Mouse (Mus musculus): Measurements from ENCODE around the gene Ablim2.

Gene Ablim2

DNA sequence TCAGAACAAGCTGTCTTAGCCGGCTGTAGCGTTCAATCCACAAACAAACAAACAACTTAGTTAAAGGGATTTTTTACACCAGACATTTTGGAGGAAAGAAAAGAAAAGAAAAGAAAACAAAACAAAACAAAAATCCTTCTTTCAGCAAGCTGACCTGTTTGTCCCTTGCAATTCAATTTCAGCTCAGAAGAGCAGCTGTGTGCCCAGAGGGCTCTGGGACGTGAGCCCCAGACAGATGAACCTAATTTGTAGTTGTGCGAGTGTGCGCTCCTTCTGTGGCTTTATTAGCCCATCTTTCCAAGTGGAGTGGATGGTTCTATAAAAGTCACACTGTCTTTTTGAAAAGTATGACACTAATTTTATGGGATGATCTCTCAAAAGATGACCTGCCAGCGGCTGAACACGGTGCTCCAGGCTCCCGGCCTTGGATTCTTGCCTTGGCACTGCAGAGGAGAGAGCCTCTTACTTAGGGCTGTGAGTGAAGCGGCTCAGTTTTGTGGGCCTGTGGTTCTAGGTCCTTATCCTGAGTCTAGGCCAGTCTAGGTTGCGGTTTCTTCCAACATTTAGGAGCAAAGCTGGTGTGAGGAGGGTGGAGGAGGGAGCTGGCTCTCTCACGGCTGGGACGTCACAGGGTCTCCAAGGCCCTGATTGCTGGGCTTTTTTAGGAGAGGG, 158.1 kb downstream of the Ablim2 start:
- DNase-seq (ENCODE audit: low read depth, low spot score) = no peak

DNA sequence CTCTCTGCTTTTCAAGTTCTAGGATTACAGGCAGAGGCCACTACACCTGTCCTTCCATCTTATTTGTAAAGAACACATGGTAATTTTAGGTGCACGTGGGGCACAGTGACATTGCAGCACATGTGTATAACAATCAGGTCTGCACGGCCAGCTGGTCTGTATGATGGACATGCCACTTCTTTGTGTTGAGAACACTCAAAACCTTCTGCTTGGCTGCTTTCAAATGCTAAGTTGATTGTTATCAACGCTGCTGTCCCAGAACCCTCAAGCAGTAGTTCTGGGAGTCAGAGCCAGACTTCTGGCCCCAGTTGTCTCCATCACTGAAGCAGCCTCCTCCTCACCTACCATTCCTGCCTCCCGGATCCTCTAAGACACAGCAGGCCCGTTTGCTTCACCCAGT, 159.0 kb downstream of the Ablim2 start:
- DNase-seq (ENCODE audit: low read depth, low spot score) = no peak

DNA sequence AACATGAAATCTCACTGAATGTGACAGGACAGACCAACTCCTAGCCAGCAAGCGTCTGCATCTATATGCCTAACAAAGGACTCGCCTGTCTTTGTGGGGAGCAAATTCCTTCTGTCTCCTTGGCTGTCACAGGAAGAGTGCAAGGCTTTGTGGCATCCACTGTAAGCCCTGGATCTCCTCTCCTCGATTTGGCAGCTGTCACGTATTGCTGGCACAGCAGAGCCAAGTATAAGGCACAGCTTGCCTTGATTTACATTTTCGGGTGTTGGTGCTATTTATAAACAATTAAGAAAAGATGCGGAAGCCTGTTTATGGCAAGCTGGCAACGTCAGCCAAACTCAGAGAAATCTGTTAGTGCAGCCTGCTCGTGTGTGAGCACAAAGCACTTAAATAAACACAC, 160.7 kb downstream of the Ablim2 start:
- no peak for DNase-seq (ENCODE audit: low read depth, low spot score)

DNA sequence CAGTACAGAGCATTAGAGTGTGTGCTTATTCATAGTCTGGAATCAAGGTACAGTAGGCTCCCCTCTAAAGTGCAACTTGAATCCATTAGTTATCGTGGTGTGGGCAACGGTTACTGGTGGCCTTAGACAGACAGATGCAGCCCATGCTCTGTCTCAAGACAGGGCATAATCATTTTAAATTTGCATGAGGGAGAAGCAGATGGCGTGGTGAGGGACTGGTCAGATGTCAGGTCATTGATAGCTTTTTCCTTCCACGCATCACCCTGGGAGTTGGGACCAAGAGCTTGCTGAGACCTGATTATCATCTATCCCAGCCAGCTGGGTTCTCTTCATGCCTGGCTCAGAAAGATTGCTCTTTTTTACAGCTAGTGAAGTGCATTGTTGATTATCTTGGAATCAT, 162.4 kb downstream of the Ablim2 start:
- DNase-seq (ENCODE audit: low read depth, low spot score) = no peak

DNA sequence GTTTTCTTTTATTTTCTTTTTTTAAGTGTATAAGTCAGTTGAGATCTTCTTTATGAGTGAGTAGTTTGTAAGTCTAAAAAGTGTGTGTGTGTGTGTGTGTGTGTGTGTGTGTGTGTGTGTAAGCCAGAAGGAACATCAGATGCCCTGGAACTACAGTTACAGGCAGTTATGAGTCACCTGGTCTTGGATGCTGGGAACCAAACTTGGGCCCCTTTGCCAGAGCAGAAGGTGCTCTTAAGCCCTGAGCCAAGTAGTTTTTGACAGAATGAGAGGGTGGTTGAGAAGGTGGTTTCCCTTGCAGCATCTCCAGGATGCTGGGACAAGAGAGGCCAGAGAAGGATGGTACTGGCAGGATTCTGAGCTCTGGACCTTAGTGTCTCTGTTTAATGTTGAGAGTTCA, 162.9 kb downstream of the Ablim2 start:
- DNase-seq (ENCODE audit: low read depth, low spot score) = no peak

DNA sequence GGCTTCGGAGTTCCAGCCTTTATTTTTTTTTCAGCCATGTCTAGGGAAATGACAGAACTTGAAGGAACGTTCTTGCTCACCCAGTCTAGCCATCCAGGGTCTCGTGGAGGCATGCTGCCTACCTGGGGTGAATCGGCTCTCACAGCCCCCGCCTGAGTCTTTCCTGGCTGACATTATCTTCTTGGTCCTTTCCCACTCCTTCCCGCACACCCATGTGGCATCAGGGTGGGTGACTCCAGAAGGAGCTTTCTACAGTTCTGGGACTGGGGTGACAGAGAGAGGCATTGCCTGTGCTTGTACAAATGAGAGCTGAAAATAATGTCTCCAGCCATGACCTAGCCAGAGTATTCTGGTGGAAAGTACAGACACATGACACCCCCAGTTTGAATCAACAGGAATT, 163.5 kb downstream of the Ablim2 start:
- DNase-seq (ENCODE audit: low read depth, low spot score) = no peak

DNA sequence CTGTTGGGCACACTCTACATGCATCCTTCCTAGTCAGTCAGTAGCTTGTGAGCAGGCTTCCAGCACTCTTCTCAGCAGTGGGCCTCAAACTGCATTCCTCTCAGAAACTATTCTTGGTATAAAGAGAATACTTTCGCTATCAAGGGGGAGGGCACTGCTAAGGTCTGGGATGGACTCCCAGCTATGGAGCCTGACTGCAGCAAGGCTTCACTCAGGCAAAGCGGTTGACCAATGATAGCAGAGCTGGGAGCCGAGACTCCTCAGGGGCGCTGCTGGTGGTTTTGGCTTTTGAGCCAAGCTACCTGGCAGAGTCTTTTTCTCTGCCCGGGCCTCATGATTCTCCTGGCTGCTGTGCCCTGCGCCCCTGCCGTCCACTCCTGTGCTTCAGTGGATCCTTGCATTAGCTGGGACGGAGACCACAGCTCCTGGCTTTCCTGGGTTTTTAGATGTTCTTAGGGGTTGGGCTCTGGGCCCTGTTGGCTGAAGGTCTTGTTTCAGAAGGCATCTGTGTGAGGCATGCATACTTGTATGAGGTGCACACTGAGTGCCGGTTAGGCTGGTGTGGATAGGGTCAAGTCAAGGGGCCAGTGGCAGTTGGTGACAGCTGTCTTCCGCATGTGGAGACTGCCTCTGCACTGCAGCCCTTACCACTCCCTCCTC, 164.0 kb downstream of the Ablim2 start:
- no peak for DNase-seq (ENCODE audit: low read depth, low spot score)

DNA sequence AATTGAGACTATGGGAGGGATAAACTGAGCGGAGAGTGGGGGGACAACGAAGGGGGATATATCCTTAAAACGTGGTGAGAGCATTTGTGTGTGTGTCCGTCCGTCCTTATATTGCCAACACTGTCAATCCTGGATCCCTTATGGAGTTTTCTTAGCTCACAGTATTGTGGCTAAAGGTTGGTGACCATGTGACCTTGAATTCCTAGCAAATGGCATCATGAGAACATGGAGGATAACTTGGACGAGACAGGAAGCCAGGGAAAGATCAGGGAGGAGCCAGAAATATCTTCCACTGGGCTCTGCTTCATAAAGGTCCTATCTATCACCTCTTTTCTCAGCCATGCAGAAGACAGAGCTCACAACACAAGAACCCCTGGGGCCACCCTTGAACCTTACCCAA, 165.8 kb downstream of the Ablim2 start:
- no peak for DNase-seq (ENCODE audit: low read depth, low spot score)

DNA sequence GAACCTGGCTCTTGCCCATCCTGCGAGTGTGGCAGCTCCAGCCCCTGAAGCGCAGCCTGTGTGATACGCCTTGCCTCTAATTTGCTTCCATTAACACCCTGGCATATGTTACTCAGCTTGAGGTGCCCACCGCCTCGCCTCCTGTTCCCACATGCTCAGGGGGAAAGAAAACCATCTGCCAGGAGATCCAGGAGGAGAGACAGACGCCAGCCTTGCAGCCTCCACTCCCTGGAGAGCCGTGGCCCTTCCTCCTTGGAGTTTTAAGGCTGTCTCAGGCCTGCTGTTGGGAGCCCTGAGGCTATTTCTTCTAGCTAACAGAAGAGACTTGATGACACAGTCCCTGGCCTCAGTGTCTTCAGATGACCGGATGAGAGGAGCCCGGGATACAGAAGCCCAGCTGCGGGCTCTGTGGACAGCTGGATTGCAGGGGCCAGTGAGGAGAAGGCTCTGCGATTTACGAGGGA, 167.5 kb downstream of the Ablim2 start:
- no peak for DNase-seq (ENCODE audit: low read depth, low spot score)

DNA sequence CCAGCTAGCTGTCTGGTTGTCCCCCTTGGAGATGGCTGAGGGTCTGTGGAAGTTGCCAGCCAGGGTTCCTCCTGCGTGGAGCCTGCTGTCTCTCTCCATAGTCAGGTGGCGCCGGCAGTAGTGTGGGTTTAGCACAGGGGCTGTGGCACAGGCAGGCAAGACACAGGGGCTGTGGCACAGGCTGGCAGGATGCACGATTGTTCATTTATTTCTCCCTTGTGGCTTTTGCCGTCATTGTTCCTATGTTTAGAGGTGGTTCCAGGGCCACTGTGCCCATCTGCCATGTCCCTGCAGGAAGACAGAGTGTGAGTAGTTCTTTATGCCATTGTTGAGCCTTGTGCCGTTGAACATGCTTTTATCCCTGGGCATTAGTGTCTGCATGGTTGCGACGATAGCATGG, 168.8 kb downstream of the Ablim2 start:
- no peak for DNase-seq (ENCODE audit: low read depth, low spot score)

DNA sequence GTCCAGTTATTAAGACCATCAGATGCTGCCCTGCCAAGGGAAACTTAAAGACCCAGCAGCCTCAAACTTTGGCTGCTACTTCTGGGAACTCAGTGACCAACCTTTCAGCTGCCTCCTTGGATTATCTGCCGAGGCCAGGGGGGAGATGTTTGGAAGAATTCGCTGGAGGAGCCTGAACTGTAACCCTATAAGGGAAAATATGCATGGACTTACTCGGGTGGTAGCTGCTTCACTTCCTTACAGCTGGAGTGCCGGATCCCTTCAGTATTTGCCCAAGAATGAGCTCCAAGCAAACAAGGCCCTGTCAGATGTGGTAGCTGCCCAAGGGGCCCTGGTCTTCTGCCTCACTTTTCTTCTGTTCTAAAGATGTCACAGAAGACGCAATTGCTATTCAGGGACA, 173.6 kb downstream of the Ablim2 start:
- no peak for DNase-seq (ENCODE audit: low read depth, low spot score)

DNA sequence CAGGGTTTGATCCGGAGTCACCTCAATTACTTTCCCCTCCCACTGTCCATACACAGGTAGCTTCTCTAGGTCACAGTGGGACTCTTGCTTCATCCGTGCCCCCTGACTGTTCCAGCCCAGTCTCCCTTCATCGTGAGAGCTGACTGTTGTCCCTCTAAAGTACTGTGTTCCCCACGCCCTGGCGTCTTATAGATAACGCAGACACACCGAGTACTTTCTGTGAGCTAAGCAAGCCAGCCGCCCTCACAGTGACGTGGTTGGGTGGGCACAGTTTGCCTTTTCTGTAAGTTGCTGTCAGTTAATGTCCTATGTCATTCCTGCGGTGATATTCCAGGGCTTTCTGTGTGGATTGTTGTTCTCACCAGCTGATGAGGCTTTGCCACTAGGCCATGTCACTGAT, 175.4 kb downstream of the Ablim2 start:
- no peak for DNase-seq (ENCODE audit: low read depth, low spot score)
